In the genomic region with DNA sequence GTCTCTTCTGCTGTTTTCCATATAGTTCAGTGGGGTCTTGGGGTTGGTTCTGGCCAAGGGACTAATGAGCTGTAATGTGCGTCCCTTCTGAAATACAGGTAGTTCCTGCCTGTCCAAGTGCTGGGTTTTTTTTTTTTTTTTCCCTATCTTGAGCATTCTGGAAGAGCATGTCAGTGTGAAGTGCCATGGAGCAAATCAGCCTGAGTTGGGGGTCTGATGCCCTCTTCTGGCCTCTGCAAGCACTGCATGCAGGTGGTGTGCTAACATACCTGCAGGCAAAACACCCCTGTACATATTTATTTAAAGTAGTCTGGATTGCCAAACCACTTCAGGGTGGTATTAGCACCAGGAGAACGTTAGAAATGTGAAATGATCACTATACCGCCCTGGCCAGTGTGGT, we compare ENCODE assay signal across 9 mouse cellular contexts. TPM values are rescaled to one million over a fixed set of nuclear protein-coding genes. Genes with fewer than 3 reads are reported as not detected.
DNase-seq lines count a peak whose midpoint lies in the region; ATAC-seq and TF ChIP-seq lines count a peak whose summit lies in the region.
"Had no signal": no experiment of that assay in that cellular context is flagged by ENCODE, and none has a peak within 500 bp of the region (broad histone marks: within the 10 kb centered on the region; RNA-seq: fewer than 3 reads in every experiment).

No protein-coding gene starts in this region.

- H3K4me2 ChIP-seq in kidney, embryonic 16.5 days (replicated peaks; ENCODE audit: low read depth, low read length) = no peak overlapping the region

- DNase-seq in kidney, adult 2 months = peak; percentile 72
- peak; percentile 70 for DNase-seq in R1 (ENCODE audit: low read depth, low spot score)
- DNase-seq in embryo, embryonic 9.5 days (ENCODE audit: extremely low spot score) = peak; percentile 36
- DNase-seq in kidney, postnatal 4 days = peak; percentile 78 to 81
- DNase-seq in spleen, postnatal 36 days (ENCODE audit: low spot score in 2 of 2) = peak; percentile 41 to 55

- H3ac ChIP-seq in C2C12 (ENCODE audit: control insufficient read depth, insufficient read length, low read depth) = no peak overlapping the region

- H3K36me3 ChIP-seq in kidney, adult 2 months (ENCODE audit: control insufficient read depth, insufficient read depth, low read length) = no peaks in the 10 kb centered on the region
- H3K36me3 ChIP-seq in kidney, embryonic 16.5 days (ENCODE audit: insufficient read depth, low read length) = peaks cover 30% of the 10 kb centered on the region
- peaks cover 41% of the 10 kb centered on the region for H3K36me3 ChIP-seq in C2C12 (ENCODE audit: control insufficient read depth, insufficient read depth)

- no peaks in the 10 kb centered on the region for H3K9me3 ChIP-seq in kidney, embryonic 16.5 days (ENCODE audit: low read length)

- H3K79me3 ChIP-seq in C2C12 (ENCODE audit: low read depth) = no peaks in the 10 kb centered on the region

- H3K27ac ChIP-seq in kidney, adult 2 months (ENCODE audit: insufficient read depth, low read depth, low read length) = no peak overlapping the region
- no peak overlapping the region for H3K27ac ChIP-seq in kidney, embryonic 16.5 days (ENCODE audit: low read length)

- TF ChIP-seq CTCF in kidney, adult 2 months (conservative IDR thresholded peaks at IDR 0.05; ENCODE audit: insufficient read depth, insufficient read length, low read depth, low read length) = peak; percentile 84
- peak; percentile 35 for TF ChIP-seq CTCF in C2C12 (IDR thresholded peaks at IDR 0.05; ENCODE audit: control insufficient read depth, insufficient read depth, insufficient read length)

- no peak for TF ChIP-seq POLR2A in kidney, adult 2 months (IDR thresholded peaks at IDR 0.05; ENCODE audit: low read depth, low read length)

- WGBS in kidney, adult 2 months = 49% methylated on average over 3 of the region's 3 CpGs
- WGBS in kidney, embryonic 16.5 days = 41% methylated on average over 3 of the region's 3 CpGs

- ATAC-seq in kidney, embryonic 16.5 days (ENCODE audit: low FRiP score, low TSS enrichment) = no peak
- no peak for ATAC-seq in erythroblast, adult 5-6 weeks (replicated peaks; ENCODE audit: low FRiP score, poor library complexity, severe bottlenecking)

- H3K4me1 ChIP-seq in kidney, adult 2 months (ENCODE audit: control insufficient read depth, insufficient read depth, low read length) = no peaks in the 10 kb centered on the region; the same call in 1 of the 2 replicates
- 0 out of 2 replicates have a peak, but pooled peaks cover 2% of the 10 kb centered on the region for H3K4me1 ChIP-seq in kidney, embryonic 16.5 days (ENCODE audit: insufficient read depth, low read length)

- H3K9ac ChIP-seq in kidney, embryonic 16.5 days (replicated peaks; ENCODE audit: low read length) = no peak overlapping the region

- no peaks in the 10 kb centered on the region for H3K27me3 ChIP-seq in kidney, adult 2 months (replicated peaks; ENCODE audit: control insufficient read depth, insufficient read depth, low read length)
- H3K27me3 ChIP-seq in kidney, embryonic 16.5 days (ENCODE audit: insufficient read depth, low read length) = no peaks in the 10 kb centered on the region
- no peaks in the 10 kb centered on the region for H3K27me3 ChIP-seq in C2C12 (ENCODE audit: control insufficient read depth, insufficient read depth, insufficient read length)

- no peak overlapping the region for H3K4me3 ChIP-seq in kidney, adult 2 months (ENCODE audit: insufficient read depth, low read depth, low read length)
- no peak overlapping the region for H3K4me3 ChIP-seq in kidney, embryonic 16.5 days (ENCODE audit: low read length)
- H3K4me3 ChIP-seq in C2C12 (ENCODE audit: insufficient read depth, poor library complexity, severe bottlenecking) = no peak overlapping the region
- H3K4me3 ChIP-seq: erythroblast, embryonic 14.5 days had no signal

- no peaks in the 10 kb centered on the region for H3K79me2 ChIP-seq in C2C12 (ENCODE audit: control insufficient read depth, insufficient read depth)

TF ChIP-seq in C2C12, 6 proteins besides CTCF, POLR2A, EP300 and RAD21:
- TF ChIP-seq CEBPB (IDR thresholded peaks at IDR 0.05; ENCODE audit: low read depth) (no peak), FOSL1 (IDR thresholded peaks at IDR 0.05; ENCODE audit: insufficient read depth, low read length, poor library complexity, severe bottlenecking) (no peak), MYOG (IDR thresholded peaks at IDR 0.05; ENCODE audit: control insufficient read depth, extremely low read depth, insufficient read length) (no peak), MYOD1 (IDR thresholded peaks at IDR 0.05; ENCODE audit: control insufficient read depth, insufficient read length, low read depth) (no peak), MAX (IDR thresholded peaks at IDR 0.05) (no peak), USF1 (IDR thresholded peaks at IDR 0.05; ENCODE audit: low read depth) (no peak)

RNA-seq across cellular contexts. Expression of a gene that starts 31.2 kb away (rescaled TPM):
- polyA plus RNA-seq in kidney, adult 2 months (2012; rRNA removed) = 41.8 and 42.7 TPM in 2 replicates
- polyA plus RNA-seq in kidney, embryonic 16.5 days (2015; fragmentation: Nextera tagmentation; extraction: Ambion mirVana) = 16.9 and 20.2 TPM in 2 replicates
- polyA plus RNA-seq in C2C12 (2012; fragmentation: generic; extraction: Trizol) = 35.3 TPM
- 38.2 and 38.7 TPM in 2 replicates for total RNA-seq in erythroblast, adult 5-6 weeks (2015; ENCODE audit: low replicate concordance)
- 11.3 and 19.8 TPM in 2 replicates for total RNA-seq in erythroblast, adult 5-6 weeks (2017; ENCODE audit: low replicate concordance)
